Mouse (Mus musculus) kidney, embryonic 14.5 days (tissue): Measurements from ENCODE around the gene Aldh1l1. TPM values are rescaled to one million over a fixed set of nuclear protein-coding genes. Genes with fewer than 3 reads are reported as not detected.

ENCODE experiments used
- ATAC-seq: fragments of 200-750 bp; cut with Nextera tagmentation; 2 replicates; pipeline ENCODE4 v1.8.0; 2017; ENCODE audit warnings: moderate number of reproducible peaks, mild to moderate bottlenecking, moderate TSS enrichment, moderate library complexity; ENCODE audit not compliant: low FRiP score, low TSS enrichment
- H3K27ac ChIP-seq: fragments of 300-500 bp; sonication (generic); 2 replicates; pipeline ENCODE4 v1.5.1; 2014; ENCODE audit warnings: low read depth, mild to moderate bottlenecking, low read length, moderate library complexity, mixed read lengths
- H3K27me3 ChIP-seq: fragments of 300-500 bp; sonication (generic); 2 replicates; pipeline ENCODE4 v1.6.1; 2014; ENCODE audit warnings: mild to moderate bottlenecking, low read length; ENCODE audit not compliant: control insufficient read depth, insufficient read depth
- H3K36me3 ChIP-seq: fragments of 300-500 bp; sonication (generic); 2 replicates; pipeline ENCODE4 v1.6.1; 2014; ENCODE audit warnings: low read length, mixed read lengths; ENCODE audit not compliant: control insufficient read depth, insufficient read depth
- H3K4me1 ChIP-seq: fragments of 300-500 bp; sonication (generic); 2 replicates; pipeline ENCODE4 v1.6.1; 2014; ENCODE audit warnings: low read length, mixed read lengths; ENCODE audit not compliant: control insufficient read depth, insufficient read depth
- H3K4me2 ChIP-seq: fragments of 300-500 bp; sonication (generic); replicated peaks from 2 replicates; pipeline ENCODE4 v1.6.1; 2014; ENCODE audit warnings: low read depth, mild to moderate bottlenecking, low read length
- H3K4me3 ChIP-seq: fragments of 300-500 bp; sonication (generic); 2 replicates; pipeline ENCODE4 v1.5.1; 2014; ENCODE audit warnings: mild to moderate bottlenecking, low read length
- H3K9ac ChIP-seq: fragments of 300-500 bp; sonication (generic); 2 replicates; pipeline ENCODE4 v1.6.1; 2014; ENCODE audit warnings: low read depth, mild to moderate bottlenecking, low read length, moderate library complexity
- H3K9me3 ChIP-seq: fragments of 300-500 bp; sonication (generic); 2 replicates; pipeline ENCODE4 v1.6.1; 2016; ENCODE audit warnings: low read length; ENCODE audit not compliant: control insufficient read depth
- WGBS: fragments of 180-500 bp; shearing (Covaris S2); extraction: QIAGEN DNeasy Blood & Tissue Kit; methylation state at CpG from one replicate; pipeline ENCODE4 v1.1.7; 2014; 5-methylcytosine and 5-hydroxymethylcytosine counted together
- polyA plus RNA-seq: library from polyadenylated mRNA; unstranded; fragments of >200 nt; fragmentation: Nextera tagmentation; extraction: Ambion mirVana; gene quantifications from 2 replicates; pipeline ENCODE4 v1.2.1, GENCODE M21; 2014

Gene Aldh1l1
- polyA plus RNA-seq, 1 experiment from 2014 or later: 2.9 TPM

DNA sequence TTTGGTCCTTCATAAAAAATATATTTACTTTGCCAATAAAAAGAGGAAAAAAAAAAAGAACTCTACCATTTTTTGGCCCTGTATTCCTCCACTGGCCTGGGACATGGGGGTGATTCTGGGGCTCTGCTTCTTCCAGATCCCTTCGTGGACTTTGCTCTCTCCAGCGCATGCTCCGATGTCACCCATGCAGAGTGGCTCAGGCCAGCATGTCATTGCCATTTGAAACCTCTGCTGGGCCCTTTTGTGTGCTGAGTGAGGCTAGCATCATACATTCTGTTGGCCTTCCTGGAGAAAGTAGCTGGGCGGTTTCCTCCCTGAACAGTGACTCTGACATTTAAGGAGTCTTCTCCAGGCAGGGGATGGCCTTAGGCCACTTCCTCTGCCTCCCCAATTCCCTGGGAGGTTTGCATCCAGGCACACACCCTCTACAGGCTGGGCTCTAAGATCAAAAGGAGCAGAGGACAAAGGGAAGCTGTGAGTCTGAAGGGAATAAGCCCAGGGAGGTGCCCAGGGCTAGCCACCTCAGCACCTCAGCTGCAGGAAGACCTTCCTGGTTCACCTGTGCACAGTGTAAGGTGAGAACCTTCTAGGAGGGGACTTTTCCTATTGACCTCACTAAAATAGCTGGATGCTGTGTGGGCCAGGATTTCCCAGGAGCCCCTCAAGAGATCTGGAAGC lies 10.9 kb upstream of the Aldh1l1 start:
- Histone ChIP-seq H3K27ac (no peak overlapping the region), H3K36me3 (no peaks in the 10 kb centered on the region), H3K4me1 (no peaks in the 10 kb centered on the region), H3K4me2 (no peak overlapping the region), H3K27me3 (no peaks in the 10 kb centered on the region), H3K9me3 (no peaks in the 10 kb centered on the region), H3K9ac (no peak overlapping the region), H3K4me3 (no peak overlapping the region)
- ATAC-seq: no peak
- WGBS: 72% methylated on average over 4 of the region's 4 CpGs

DNA sequence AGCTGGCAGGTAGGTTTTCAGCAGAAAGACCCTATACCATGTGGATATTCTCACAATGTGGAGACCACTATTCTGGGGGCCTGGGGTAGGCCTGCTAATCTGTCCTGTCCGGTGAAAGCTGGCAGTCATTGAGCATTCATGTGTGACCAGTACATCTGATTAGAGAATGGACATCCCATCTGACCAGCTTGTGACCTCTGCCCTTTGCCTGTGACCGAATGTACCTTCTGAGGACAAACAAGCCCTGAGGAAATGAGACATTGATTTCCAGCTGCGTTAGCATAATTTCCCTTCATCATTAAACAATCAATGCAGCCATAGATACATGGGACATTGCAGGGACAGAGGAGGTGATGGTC lies 10.4 kb upstream of the Aldh1l1 start:
- ATAC-seq: no peak
- no peak overlapping the region for H3K4me2 ChIP-seq
- H3K27me3 ChIP-seq: no peaks in the 10 kb centered on the region
- H3K9me3 ChIP-seq: no peaks in the 10 kb centered on the region
- no peak overlapping the region for H3K9ac ChIP-seq
- H3K36me3 ChIP-seq: no peaks in the 10 kb centered on the region
- 71% methylated on average over 3 of the region's 3 CpGs for WGBS
- no peak overlapping the region for H3K4me3 ChIP-seq
- H3K4me1 ChIP-seq: no peaks in the 10 kb centered on the region
- no peak overlapping the region for H3K27ac ChIP-seq

DNA sequence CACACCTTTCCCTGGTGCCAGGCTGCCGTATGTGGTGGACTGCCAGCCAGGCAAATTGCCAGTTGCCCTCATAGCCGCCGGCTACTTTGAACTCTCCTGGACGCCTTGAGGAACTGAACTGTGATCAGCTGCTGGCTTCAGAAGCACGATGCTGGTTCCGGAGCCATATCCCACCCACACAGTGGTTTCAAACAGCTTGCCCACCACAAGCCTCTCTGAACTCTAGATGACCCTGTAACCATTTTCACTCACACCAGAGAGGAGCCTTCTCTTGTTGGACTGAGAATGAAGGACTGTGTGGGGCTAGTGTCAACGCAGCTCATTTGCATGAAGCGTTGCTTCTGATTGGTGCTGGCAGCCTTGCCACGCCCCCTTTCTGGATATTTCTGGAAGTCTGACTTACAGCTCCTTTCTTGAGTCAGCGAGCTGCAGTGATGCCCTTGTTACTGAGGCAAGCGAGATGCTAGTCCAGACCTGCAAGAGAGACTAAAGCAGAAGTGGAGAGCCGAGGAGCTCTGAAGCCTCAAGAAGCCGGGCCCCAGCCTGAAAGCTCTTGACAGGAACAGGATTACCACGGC lies 9.2 kb upstream of the Aldh1l1 start:
- no peaks in the 10 kb centered on the region for H3K4me1 ChIP-seq
- no peak overlapping the region for H3K4me3 ChIP-seq
- no peak overlapping the region for H3K27ac ChIP-seq
- 0 out of 2 replicates have a peak, but pooled peaks have one; percentile 30 for ATAC-seq
- H3K9ac ChIP-seq: no peak overlapping the region
- H3K4me2 ChIP-seq: no peak overlapping the region
- H3K36me3 ChIP-seq: no peaks in the 10 kb centered on the region
- no peaks in the 10 kb centered on the region for H3K9me3 ChIP-seq
- H3K27me3 ChIP-seq: no peaks in the 10 kb centered on the region
- 53% methylated on average over 14 of the region's 14 CpGs for WGBS

GRCm38 (mm10) chr6:90484249-90484648 lies 2.0 kb upstream of the Aldh1l1 start:
- H3K27me3 ChIP-seq: no peaks in the 10 kb centered on the region; the same call in 1 of the 2 replicates
- WGBS: 60% methylated on average over 3 of the region's 3 CpGs
- H3K4me1 ChIP-seq: no peaks in the 10 kb centered on the region
- no peaks in the 10 kb centered on the region for H3K9me3 ChIP-seq
- no peak for ATAC-seq
- H3K4me3 ChIP-seq: no peak overlapping the region
- H3K36me3 ChIP-seq: no peaks in the 10 kb centered on the region
- no peak overlapping the region for H3K4me2 ChIP-seq
- no peak overlapping the region for H3K27ac ChIP-seq
- H3K9ac ChIP-seq: no peak overlapping the region

- H3K27me3 ChIP-seq: no peaks in the 10 kb centered on the region; the same call in 1 of the 2 replicates
- 79% methylated on average over 5 of the region's 5 CpGs for WGBS
Observed at GRCm38 (mm10) chr6:90484876-90485275, 1.4 kb upstream of the Aldh1l1 start.

DNA sequence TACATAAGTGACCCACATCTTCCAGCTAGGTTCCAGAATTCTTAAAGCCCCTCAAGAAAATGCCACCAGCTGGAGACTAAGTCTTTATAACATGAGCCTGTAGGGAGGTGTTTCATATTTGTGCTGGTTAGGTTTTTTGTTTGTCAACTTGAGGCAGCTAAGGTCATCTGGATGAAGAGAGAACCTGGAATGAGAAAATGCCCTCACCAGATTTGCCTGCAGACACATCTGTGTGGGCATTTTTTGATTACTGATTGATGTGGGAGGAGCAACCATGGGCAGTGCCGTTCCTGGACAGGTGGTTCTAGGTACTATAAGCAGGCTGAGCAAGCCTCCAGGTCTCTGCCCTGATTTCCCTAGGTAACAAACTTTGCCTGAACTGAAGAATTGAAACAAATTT lies 1.3 kb downstream of the Aldh1l1 start:
- no peaks in the 10 kb centered on the region for H3K36me3 ChIP-seq
- no peak overlapping the region for H3K9ac ChIP-seq
- WGBS: 79% methylated on average over 1 of the region's 1 CpGs
- H3K4me2 ChIP-seq: no peak overlapping the region
- no peaks in the 10 kb centered on the region for H3K4me1 ChIP-seq
- H3K27me3 ChIP-seq: no peaks in the 10 kb centered on the region; the same call in 1 of the 2 replicates
- H3K4me3 ChIP-seq: no peak overlapping the region
- H3K9me3 ChIP-seq: no peaks in the 10 kb centered on the region
- H3K27ac ChIP-seq: no peak overlapping the region
- ATAC-seq: no peak

More at GRCm38 (mm10) chr6:90484876-90485275, 1.4 kb upstream of the Aldh1l1 start:
- no peak for ATAC-seq
- no peak overlapping the region for H3K4me3 ChIP-seq
- no peaks in the 10 kb centered on the region for H3K9me3 ChIP-seq
- H3K36me3 ChIP-seq: no peaks in the 10 kb centered on the region
- H3K4me2 ChIP-seq: no peak overlapping the region
- H3K4me1 ChIP-seq: no peaks in the 10 kb centered on the region
- no peak overlapping the region for H3K27ac ChIP-seq
- no peak overlapping the region for H3K9ac ChIP-seq

- Histone ChIP-seq H3K4me3 (no peak overlapping the region), H3K4me1 (no peaks in the 10 kb centered on the region), H3K27me3 (no peaks in the 10 kb centered on the region; the same call in 1 of the 2 replicates), H3K4me2 (no peak overlapping the region), H3K27ac (no peak overlapping the region), H3K36me3 (no peaks in the 10 kb centered on the region), H3K9ac (no peak overlapping the region), H3K9me3 (no peaks in the 10 kb centered on the region)
- no peak for ATAC-seq
- WGBS: 90% methylated on average over 3 of the region's 3 CpGs
Observed at GRCm38 (mm10) chr6:90489532-90489931, 3.3 kb downstream of the Aldh1l1 start.

- Histone ChIP-seq H3K4me1 (no peaks in the 10 kb centered on the region), H3K27ac (no peak overlapping the region), H3K9me3 (no peaks in the 10 kb centered on the region), H3K4me2 (no peak overlapping the region), H3K4me3 (no peak overlapping the region), H3K9ac (no peak overlapping the region), H3K27me3 (no peaks in the 10 kb centered on the region; the same call in 1 of the 2 replicates), H3K36me3 (no peaks in the 10 kb centered on the region)
- no peak for ATAC-seq
- 70% methylated on average over 2 of the region's 2 CpGs for WGBS
Observed at GRCm38 (mm10) chr6:90490976-90491375, 4.7 kb downstream of the Aldh1l1 start.

DNA sequence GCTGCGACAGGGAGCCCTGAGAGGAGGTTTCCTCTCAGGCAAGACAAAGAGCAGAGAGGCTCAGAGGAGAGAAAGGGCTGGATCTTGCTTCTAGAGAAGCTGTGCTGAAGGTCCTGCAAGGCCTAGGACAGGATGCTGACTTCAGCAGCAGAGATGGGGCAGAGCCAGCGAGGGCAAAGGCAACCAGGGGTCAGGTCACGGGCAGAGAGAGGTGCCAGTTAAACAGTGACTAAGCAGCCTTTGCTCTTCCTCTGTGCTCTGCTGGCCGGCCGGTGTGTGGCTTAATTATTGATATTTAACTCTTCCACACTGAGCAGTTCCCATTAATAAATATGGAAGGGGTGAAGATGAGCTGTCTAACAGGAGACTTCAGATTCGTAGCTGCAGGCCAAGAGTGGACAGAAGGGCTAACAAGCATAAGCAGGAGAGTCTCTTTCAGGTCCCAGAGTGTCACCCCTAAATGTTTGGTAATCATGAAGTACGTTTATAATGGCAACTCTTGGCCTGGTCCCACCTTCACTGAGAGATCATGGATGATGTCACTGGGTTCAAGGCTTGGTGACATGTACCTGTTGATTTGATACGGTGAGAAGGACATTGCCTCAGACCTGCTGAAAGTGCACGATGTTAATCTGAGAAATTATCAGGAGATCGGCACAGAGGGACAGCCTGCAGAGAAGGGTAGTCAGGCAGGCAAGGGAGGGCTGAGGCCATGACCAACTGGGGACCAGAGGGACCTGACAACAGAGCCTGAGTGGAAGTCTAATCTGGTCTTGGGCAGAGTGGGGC lies 5.9 kb downstream of the Aldh1l1 start:
- no peak for ATAC-seq
- no peak overlapping the region for H3K4me2 ChIP-seq
- H3K9me3 ChIP-seq: no peaks in the 10 kb centered on the region
- H3K36me3 ChIP-seq: no peaks in the 10 kb centered on the region
- H3K9ac ChIP-seq: no peak overlapping the region
- no peak overlapping the region for H3K4me3 ChIP-seq
- H3K27me3 ChIP-seq: no peaks in the 10 kb centered on the region
- H3K27ac ChIP-seq: no peak overlapping the region
- 65% methylated on average over 10 of the region's 10 CpGs for WGBS
- no peaks in the 10 kb centered on the region for H3K4me1 ChIP-seq
